Mouse (Mus musculus): ENCODE measurements around the gene Npy4r.

Npy4r gene

DNA sequence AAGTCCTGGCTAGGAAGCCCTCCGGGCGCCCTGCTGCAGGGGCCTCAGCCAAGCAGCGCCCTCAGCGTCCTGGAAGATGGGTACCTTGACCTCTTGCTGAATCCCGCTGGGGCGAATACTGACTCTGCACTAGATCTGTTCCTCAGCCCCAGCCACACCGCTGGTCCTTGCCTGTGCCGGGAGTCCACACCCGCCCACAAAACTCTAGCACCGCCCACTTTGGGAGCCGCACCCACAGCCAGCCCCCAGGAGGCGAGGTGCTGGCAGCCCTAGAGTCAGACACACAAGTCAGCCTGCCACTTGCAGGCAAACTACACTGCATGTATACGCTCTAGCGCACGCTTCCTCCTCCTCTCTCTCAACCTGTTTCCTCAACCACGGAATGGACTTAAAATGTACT, at the start of gene Npy4r:
Npy4r (minus strand) TSS at position 148 of the 400 bp plus-strand sequence.
- no peak for DNase-seq (ENCODE audit: extremely low read depth, low read depth, low spot score)

GRCm38 (mm10) chr14:34201231-34202035, 49.1 kb upstream of the Npy4r start, which contains the start of gene Gprin2:
Gprin2 (minus strand) TSS chr14:34201653.
- DNase-seq (ENCODE audit: extremely low read depth, low read depth, low spot score) = no peak

DNA sequence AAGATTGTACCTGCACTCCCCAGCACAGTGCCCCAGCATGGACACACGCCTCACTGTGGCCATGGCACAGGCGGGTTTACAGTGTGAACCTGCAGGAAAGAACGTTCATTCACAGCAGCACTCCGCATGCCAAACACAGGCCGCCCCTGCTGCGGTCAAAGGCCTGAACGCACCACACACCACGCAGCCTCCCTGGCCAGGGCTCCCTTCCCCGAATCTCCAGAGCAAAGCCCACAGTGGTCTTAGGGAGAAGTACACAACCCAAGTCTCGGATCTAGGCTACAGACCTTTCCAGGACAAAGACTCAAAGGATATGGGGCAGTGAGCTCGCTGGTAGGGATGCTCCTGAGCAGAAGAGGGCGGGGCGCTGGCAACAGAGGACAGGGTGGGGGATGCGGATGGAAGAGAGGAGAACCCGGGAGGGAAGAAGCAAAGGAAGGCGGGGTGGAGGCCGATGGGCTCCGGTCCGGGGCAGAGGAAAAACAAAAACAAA, 48.5 kb upstream of the Npy4r start:
- no peak for DNase-seq (ENCODE audit: extremely low read depth, low read depth, low spot score)

DNA sequence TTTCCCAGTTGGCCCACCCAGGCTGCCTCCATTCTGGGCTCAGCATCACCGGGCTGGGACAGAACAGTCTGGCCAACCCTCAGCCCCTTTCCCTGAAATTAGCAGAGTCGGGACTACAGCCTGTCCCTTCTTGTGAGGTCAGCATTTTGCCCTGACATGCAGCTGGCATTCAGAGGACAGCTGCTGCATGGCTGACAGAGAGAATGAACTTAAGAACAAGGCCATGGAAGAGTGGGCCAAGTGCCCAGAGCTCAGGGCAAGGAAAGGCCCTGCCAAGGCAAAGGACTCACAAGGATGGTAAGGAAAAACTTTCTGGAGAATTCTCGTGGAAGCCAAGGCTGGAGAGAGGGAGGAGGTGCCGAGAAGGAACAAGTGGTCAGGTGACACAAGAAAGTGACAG, 44.4 kb upstream of the Npy4r start:
- DNase-seq (ENCODE audit: extremely low read depth, low read depth, low spot score) = no peak

GRCm38 (mm10) chr14:34195466-34195865, 43.2 kb upstream of the Npy4r start:
- DNase-seq (ENCODE audit: extremely low read depth, low read depth, low spot score) = no peak

- DNase-seq (ENCODE audit: extremely low read depth, low read depth, low spot score) = no peak
These were observed 41.6 kb upstream of the Npy4r start for GRCm38 (mm10) chr14:34193879-34194278.

DNA sequence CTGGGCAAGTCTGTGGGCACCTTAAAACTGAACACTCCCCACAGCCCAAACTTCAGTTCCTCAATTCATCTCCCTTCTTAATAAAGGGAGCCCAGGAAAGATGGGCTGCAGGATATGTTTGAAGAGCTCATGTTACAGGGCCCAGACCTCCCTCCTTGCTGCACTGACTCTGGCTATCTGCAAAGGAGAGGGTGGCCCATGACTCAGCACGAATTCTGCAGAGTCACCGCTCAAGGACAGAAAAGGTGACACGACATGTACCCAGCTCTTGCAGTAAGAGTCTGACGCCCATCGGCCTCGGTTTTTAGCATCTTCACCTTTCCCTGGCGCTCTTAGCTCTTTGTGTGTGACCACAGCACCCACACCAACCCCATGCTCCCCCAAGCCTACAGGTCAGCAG, 38.1 kb upstream of the Npy4r start:
- DNase-seq (ENCODE audit: extremely low read depth, low read depth, low spot score) = no peak

DNA sequence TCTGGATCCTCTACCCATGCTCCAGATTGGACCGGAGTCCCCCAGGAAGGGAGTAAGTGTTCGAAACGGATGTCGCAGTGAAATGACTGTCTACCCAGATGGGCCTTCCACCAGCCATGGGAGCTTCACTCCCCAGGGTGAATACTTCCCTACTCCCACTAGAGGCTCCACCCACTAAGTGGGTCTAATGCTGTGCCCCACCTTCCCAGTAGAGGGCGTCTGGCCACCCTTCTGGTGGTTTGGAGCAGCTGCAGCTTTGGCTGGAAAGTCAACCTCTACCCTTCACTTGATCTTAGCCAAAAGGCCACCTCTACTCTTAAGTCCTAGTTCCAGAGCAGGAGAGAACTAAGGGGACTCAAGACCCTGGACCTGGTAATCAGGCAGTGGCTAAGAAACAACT, 36.3 kb upstream of the Npy4r start:
- DNase-seq (ENCODE audit: extremely low read depth, low read depth, low spot score) = no peak

DNA sequence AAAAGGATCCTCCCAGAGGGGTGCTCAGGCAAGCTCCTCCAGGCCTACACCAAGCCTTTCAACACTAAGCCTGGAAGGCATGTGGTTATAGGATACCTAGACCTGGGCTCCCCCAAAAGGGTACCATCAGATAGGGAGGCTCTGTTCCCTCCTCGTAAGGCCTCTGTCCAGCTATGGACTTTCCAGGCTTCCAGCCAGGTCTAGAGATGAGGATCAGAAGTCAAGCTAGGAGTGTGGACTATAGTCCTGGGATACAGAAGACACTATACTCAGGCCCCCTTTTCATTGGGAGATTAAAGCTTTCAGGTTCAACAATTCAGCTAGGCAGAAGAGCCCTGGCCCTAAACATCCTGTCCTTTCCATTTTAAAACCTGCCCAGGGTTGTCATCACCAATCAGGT, 30.8 kb upstream of the Npy4r start:
- DNase-seq (ENCODE audit: extremely low read depth, low read depth, low spot score) = no peak

DNA sequence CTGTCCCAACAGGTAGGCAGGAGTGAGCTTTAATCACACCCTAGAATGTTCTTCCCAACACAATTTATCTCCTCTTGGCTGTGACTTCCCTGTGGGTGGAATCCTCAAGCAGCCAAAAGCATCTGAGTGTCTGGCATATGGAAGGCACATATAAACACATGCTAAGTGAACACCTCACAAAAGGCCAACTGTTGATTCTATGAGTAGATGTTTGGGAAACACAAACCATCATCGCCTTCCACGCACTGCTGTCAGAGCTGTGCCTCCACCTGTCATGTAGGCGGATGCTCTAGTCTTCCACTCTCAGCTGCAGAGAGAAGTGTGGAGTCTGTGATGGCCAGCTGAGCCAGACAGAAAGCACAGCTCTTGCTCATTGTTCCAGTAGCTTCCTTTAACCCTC, 27.1 kb upstream of the Npy4r start:
- no peak for DNase-seq (ENCODE audit: extremely low read depth, low read depth, low spot score)

DNA sequence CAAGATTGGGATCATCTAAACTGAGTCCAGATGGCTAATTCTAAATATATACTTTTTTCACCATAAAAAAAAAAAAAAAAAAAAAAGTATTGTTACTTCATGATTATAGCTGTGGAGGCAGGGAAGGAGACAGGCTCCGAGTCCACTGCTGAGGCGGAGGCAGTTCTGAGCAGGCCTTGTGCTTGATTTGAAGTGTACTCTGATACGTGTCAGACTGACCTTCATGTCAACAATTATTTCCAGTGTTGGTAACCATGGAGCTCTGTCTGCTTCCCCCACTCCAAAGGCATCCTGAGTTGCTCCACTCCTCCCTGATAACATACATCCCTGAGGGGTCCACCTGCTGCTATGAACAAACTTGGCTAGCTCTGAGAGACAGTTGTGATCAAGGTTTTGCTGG, 18.8 kb upstream of the Npy4r start:
- DNase-seq (ENCODE audit: extremely low read depth, low read depth, low spot score) = no peak

GRCm38 (mm10) chr14:34155752-34156151, 3.5 kb upstream of the Npy4r start:
- DNase-seq (ENCODE audit: extremely low read depth, low read depth, low spot score) = no peak

GRCm38 (mm10) chr14:34154601-34155337, 2.5 kb upstream of the Npy4r start:
- no peak for DNase-seq (ENCODE audit: extremely low read depth, low read depth, low spot score)

GRCm38 (mm10) chr14:34142915-34143314, 9.4 kb downstream of the Npy4r start:
- DNase-seq (ENCODE audit: extremely low read depth, low read depth, low spot score) = no peak

- no peak for DNase-seq (ENCODE audit: extremely low read depth, low read depth, low spot score)
These were observed 10.0 kb downstream of the Npy4r start for GRCm38 (mm10) chr14:34142316-34142715.

DNA sequence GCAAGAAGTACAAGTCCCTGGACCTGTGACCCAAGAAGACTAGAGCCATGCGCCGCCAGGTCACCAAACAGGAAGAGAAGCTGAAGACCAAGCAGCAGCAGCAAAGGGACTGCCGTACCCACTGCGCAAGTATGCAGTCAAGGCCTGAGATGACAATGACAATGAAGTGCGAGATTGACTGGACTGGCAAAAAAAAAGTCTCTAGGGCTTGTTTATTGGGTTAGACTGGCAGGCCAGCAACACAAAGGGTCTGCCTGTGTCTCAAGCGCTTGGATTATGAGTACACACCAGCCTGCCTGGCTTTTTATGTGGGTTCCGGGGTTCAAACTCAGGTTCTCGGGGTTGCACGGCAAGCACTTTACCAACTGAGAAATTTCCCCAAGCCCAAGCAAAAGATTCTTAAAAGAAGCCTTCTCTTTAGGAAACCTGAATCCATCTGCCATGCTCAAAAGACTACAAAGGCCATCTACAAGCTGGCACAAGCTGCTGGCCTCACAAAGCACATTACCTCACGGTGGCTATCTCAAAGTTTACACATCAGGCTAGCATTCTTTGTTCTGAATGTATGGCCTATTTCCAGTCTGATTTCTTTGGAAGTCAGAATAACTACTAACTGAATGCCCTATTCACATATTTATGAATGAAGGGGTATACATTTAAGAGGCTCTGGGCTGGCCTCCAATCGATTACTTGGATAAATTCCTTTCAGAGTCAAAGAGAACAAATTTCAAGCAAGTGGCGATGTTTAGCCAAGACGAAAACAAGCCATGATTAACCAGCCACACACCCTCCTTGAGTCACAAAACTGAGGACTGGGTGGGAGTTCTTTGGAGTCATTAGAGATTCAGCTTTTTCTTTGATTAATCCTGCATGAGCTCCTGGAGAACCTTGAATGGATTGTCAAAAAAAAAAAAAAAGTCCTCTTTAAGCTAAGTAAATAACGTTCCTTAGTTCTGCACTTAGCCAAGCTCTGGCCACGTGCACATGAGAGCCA, 12.3 kb downstream of the Npy4r start:
- no peak for DNase-seq (ENCODE audit: extremely low read depth, low read depth, low spot score)

- DNase-seq (ENCODE audit: extremely low read depth, low read depth, low spot score) = no peak
These were observed 16.9 kb downstream of the Npy4r start for GRCm38 (mm10) chr14:34135391-34135790.

- DNase-seq (ENCODE audit: extremely low read depth, low read depth, low spot score) = no peak
These were observed 21.1 kb downstream of the Npy4r start for GRCm38 (mm10) chr14:34131216-34131615.

DNA sequence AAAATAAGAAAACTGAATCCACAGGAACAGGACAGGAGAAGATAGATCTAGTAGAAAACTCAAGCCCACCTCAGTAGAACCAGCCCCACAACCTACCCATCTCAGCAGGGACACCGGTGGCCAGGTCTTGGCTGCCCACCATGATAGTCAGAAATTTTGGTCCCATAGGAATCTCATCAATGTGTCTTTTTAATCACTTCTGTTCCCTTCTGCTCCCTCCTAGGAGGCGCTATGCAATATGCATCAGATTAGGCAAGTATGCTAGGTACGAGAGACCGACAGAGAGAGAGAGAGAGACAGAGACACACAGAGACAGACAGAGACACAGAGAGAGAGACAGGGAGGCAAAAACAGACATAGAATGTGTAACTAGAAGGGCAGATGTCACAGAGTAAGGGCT, 30.6 kb downstream of the Npy4r start:
- DNase-seq (ENCODE audit: extremely low read depth, low read depth, low spot score) = no peak

GRCm38 (mm10) chr14:34120923-34121351, 31.4 kb downstream of the Npy4r start:
- DNase-seq (ENCODE audit: extremely low read depth, low read depth, low spot score) = no peak
